Comparison of ENCODE assay signal across 28 mouse cellular contexts in the genomic region with DNA sequence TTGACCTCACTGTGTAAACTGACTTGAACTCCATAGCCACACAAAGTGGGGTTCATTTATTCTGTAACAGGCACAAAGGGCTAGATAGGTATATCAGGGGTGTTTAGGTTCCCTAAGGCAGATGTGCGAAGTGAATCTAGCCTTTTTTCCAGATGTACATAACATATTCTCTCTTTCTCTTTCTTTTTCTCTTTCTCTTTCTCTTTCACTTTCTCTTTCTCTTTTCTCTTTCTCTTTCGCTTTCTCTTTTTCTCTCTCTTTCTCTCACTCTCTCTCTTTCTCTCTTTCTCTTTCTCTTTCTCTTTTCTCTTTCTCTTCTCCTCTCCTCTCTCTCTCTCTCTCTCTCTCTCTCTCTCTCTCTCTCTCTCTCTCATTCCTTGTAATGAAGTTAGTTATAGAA.
"Had no signal": no experiment of that assay in that cellular context is flagged by ENCODE, and none has a peak within 500 bp of the region (broad histone marks: within the 10 kb centered on the region; RNA-seq: fewer than 3 reads in every experiment).

No protein-coding gene starts in this region.

- H3K36me3 ChIP-seq: embryonic facial prominence, embryonic 10.5 days; embryonic facial prominence, embryonic 12.5 days; embryonic facial prominence, embryonic 13.5 days; embryonic facial prominence, embryonic 15.5 days; forebrain, embryonic 10.5 days; forebrain, embryonic 12.5 days; forebrain, embryonic 15.5 days had no signal

- H3K4me2 ChIP-seq: embryonic facial prominence, embryonic 12.5 days; embryonic facial prominence, embryonic 13.5 days; embryonic facial prominence, embryonic 15.5 days; forebrain, embryonic 12.5 days; forebrain, embryonic 13.5 days; forebrain, embryonic 15.5 days had no signal

- H3K4me1 ChIP-seq: embryonic facial prominence, embryonic 13.5 days; embryonic facial prominence, embryonic 15.5 days had no signal

- ATAC-seq: forebrain, embryonic 13.5 days; forebrain, embryonic 14.5 days; forebrain, embryonic 15.5 days; forebrain, embryonic 16.5 days; forebrain, postnatal 0 days had no signal

- H3K27ac ChIP-seq: embryonic facial prominence, embryonic 10.5 days; embryonic facial prominence, embryonic 12.5 days; embryonic facial prominence, embryonic 13.5 days; embryonic facial prominence, embryonic 15.5 days; forebrain, embryonic 10.5 days; forebrain, embryonic 12.5 days; forebrain, embryonic 13.5 days; forebrain, embryonic 15.5 days; gastrocnemius, adult 2 months; heart, adult 2 months had no signal

- DNase-seq: cerebellum, adult 8-10 months; cerebellum, adult 9-10 months; cerebellum, adult 9-11 months; cerebellum, postnatal 10 days; cerebellum, postnatal 14 days; cerebellum, postnatal 25 days; cerebellum, postnatal 36 days; embryo, embryonic 11 days; forebrain, postnatal 0 days; gastrocnemius, adult 2 months; gastrocnemius, postnatal 10 days; gastrocnemius, postnatal 14 days; gastrocnemius, postnatal 25 days; gastrocnemius, postnatal 36 days; heart, adult 11 months; heart, adult 18-20 months; heart, adult 2 months had no signal

- H3K9me3 ChIP-seq: embryonic facial prominence, embryonic 10.5 days; embryonic facial prominence, embryonic 12.5 days; embryonic facial prominence, embryonic 13.5 days; embryonic facial prominence, embryonic 15.5 days; forebrain, embryonic 10.5 days; forebrain, embryonic 12.5 days; forebrain, embryonic 13.5 days; forebrain, embryonic 15.5 days had no signal

- H3K4me3 ChIP-seq: embryonic facial prominence, embryonic 10.5 days; embryonic facial prominence, embryonic 12.5 days; embryonic facial prominence, embryonic 13.5 days; embryonic facial prominence, embryonic 15.5 days; erythroblast, embryonic 14.5 days; forebrain, embryonic 10.5 days; forebrain, embryonic 12.5 days; forebrain, embryonic 13.5 days; forebrain, embryonic 15.5 days; gastrocnemius, adult 2 months; heart, adult 2 months had no signal

- H3K9ac ChIP-seq: embryonic facial prominence, embryonic 12.5 days; embryonic facial prominence, embryonic 13.5 days; embryonic facial prominence, embryonic 15.5 days; forebrain, embryonic 12.5 days; forebrain, embryonic 13.5 days; forebrain, embryonic 15.5 days; forebrain, postnatal 0 days had no signal

- H3K27me3 ChIP-seq: embryonic facial prominence, embryonic 12.5 days; embryonic facial prominence, embryonic 13.5 days; embryonic facial prominence, embryonic 15.5 days; forebrain, embryonic 12.5 days; forebrain, embryonic 13.5 days; forebrain, embryonic 15.5 days had no signal
